ENCODE assay signal across 11 mouse cellular contexts in the genomic region with DNA sequence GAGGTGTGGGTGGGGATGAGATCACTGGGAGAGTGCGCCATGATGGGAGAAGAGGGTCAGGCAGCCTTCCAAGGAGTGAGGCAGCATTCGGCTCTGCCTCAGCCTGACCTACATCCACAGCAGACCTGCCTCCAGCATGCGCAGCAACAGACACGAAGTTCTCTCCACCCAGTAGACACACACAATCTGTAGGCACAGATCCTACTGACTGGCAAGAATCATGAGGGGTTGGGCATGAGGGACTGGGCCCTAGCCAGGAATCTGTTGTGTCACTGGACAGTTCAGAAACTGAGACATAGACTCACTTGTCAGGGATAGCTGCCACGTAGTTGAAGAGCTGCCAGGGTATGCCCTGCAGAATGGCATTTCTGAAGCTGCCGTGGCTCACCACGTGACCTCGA. TPM values are rescaled to one million over a fixed set of nuclear protein-coding genes. Genes with fewer than 3 reads are reported as not detected.
DNase-seq lines count a peak whose midpoint lies in the region; ATAC-seq and TF ChIP-seq lines count a peak whose summit lies in the region.
"Had no signal": no experiment of that assay in that cellular context is flagged by ENCODE, and none has a peak within 500 bp of the region (broad histone marks: within the 10 kb centered on the region; RNA-seq: fewer than 3 reads in every experiment).

No protein-coding gene starts in this region.

- H3K4me3 ChIP-seq in heart, embryonic 11.5 days (ENCODE audit: low read depth, low read length), result no peak overlapping the region
- H3K4me3 ChIP-seq in thymus, adult 2 months (ENCODE audit: control insufficient read depth, insufficient read depth, low read length), result no peak overlapping the region
- H3K4me3 ChIP-seq: limb, embryonic 13.5 days; neural tube, embryonic 12.5 days had no signal

- H3K4me1 ChIP-seq in heart, embryonic 11.5 days (ENCODE audit: control insufficient read depth, insufficient read depth, low read length), result no peaks in the 10 kb centered on the region
- H3K4me1 ChIP-seq in thymus, adult 2 months (replicated peaks; ENCODE audit: control insufficient read depth, insufficient read depth, low read length), result no peaks in the 10 kb centered on the region
- H3K4me1 ChIP-seq: limb, embryonic 13.5 days; neural tube, embryonic 12.5 days had no signal

- H3K9ac ChIP-seq in heart, embryonic 11.5 days (ENCODE audit: low read depth, low read length), result no peak overlapping the region
- H3K9ac ChIP-seq: limb, embryonic 13.5 days; neural tube, embryonic 12.5 days had no signal

- no peak for ATAC-seq in heart, embryonic 11.5 days (replicated peaks; ENCODE audit: insufficient number of reproducible peaks, low FRiP score, low TSS enrichment)

- TF ChIP-seq CTCF in thymus, adult 2 months (IDR thresholded peaks at IDR 0.05; ENCODE audit: borderline replicate concordance, control insufficient read depth, extremely low read depth, insufficient read depth, low read length, poor library complexity), result no peak

- no peaks in the 10 kb centered on the region for H3K27me3 ChIP-seq in heart, embryonic 11.5 days (ENCODE audit: control insufficient read depth, insufficient read depth, low read length)
- H3K27me3 ChIP-seq in thymus, adult 2 months (ENCODE audit: control insufficient read depth, insufficient read depth, low read length), result no peaks in the 10 kb centered on the region
- H3K27me3 ChIP-seq: limb, embryonic 13.5 days; neural tube, embryonic 12.5 days had no signal

- no peak for TF ChIP-seq POLR2A in thymus, adult 2 months (IDR thresholded peaks at IDR 0.05; ENCODE audit: control insufficient read depth, extremely low read depth, insufficient read depth, low read length, poor library complexity)

- H3K4me2 ChIP-seq in heart, embryonic 11.5 days, result no peak overlapping the region
- H3K4me2 ChIP-seq: limb, embryonic 13.5 days; neural tube, embryonic 12.5 days had no signal

- H3K36me3 ChIP-seq in heart, embryonic 11.5 days (ENCODE audit: control insufficient read depth, insufficient read depth, low read length), result 0 out of 2 replicates have a peak, but pooled peaks cover 2% of the 10 kb centered on the region
- H3K36me3 ChIP-seq in thymus, adult 2 months (ENCODE audit: control insufficient read depth, insufficient read depth, low read length), result no peaks in the 10 kb centered on the region
- H3K36me3 ChIP-seq: limb, embryonic 13.5 days; neural tube, embryonic 12.5 days had no signal

- H3K9me3 ChIP-seq in heart, embryonic 11.5 days (replicated peaks; ENCODE audit: control insufficient read depth, low read length), result no peaks in the 10 kb centered on the region
- H3K9me3 ChIP-seq: limb, embryonic 13.5 days; neural tube, embryonic 12.5 days had no signal

- 83% methylated on average over 8 of the region's 8 CpGs for WGBS in heart, embryonic 11.5 days (ENCODE audit: insufficient replicate concordance)
- WGBS in thymus, adult 2 months, result 85% methylated on average over 8 of the region's 8 CpGs

- peak; percentile 34 to 45 for DNase-seq in heart, postnatal 10 days
- peak; percentile 60 for DNase-seq in adrenal gland, postnatal 10 days
- DNase-seq in cerebellum, postnatal 10 days, result peak; percentile 69 to 71
- DNase-seq in left cerebral cortex, adult 9 months (ENCODE audit: low spot score in 2 of 2), result peak; percentile 4 to 56
- no peak for DNase-seq in testis, postnatal 14 days (ENCODE audit: low spot score)
- DNase-seq in thymus, adult 2 months, result no peak
- DNase-seq in kidney, postnatal 14 days, result no peak
- DNase-seq: lung, postnatal 36 days had no signal

- intact Hi-C loops in heart, postnatal 10 days (cut with DNase I), result no loop called here

- H3K27ac ChIP-seq in heart, embryonic 11.5 days (ENCODE audit: low read depth, low read length), result no peak overlapping the region
- H3K27ac ChIP-seq in thymus, adult 2 months (ENCODE audit: control insufficient read depth, insufficient read depth, low read length), result no peak overlapping the region
- H3K27ac ChIP-seq: limb, embryonic 13.5 days; neural tube, embryonic 12.5 days had no signal

RNA-seq across cellular contexts. Expression of a gene that starts 57.4 kb away (rescaled TPM):
- total RNA-seq in heart, postnatal 10 days (2021), result 10 to 100 TPM; 48.7 to 53.7 TPM
- 73.4 and 87.5 TPM in 2 replicates for polyA plus RNA-seq in heart, embryonic 11.5 days (2014; fragmentation: Nextera tagmentation; extraction: Ambion mirVana)
- 10 to 100 TPM; 80.5 to 82.5 TPM for total RNA-seq in adrenal gland, postnatal 10 days (2021)
- 12.2 and 14.2 TPM in 2 replicates for polyA plus RNA-seq in thymus, adult 2 months (2012; rRNA removed)

RNA-seq across cellular contexts. Expression of a gene that starts 57.6 kb away (rescaled TPM):
- total RNA-seq in heart, postnatal 10 days (2021), result 10 to 100 TPM; 21.7 to 23.3 TPM
- polyA plus RNA-seq in heart, embryonic 11.5 days (2014; fragmentation: Nextera tagmentation; extraction: Ambion mirVana), result 13.9 and 14.9 TPM in 2 replicates
- total RNA-seq in adrenal gland, postnatal 10 days (2021), result 10 to 100 TPM; 19.4 to 21.3 TPM
- polyA plus RNA-seq in thymus, adult 2 months (2012; rRNA removed), result 24.1 and 30.1 TPM in 2 replicates

Comparison
In these comparisons a context has a peak if more than half of its experiments do, and no peak if none do; other contexts are left out.
1. DNase-seq: peak in heart, postnatal 10 days (2 of 2), adrenal gland, postnatal 10 days (single experiment), cerebellum, postnatal 10 days (2 of 2) and left cerebral cortex, adult 9 months (2 of 2); none in testis, postnatal 14 days (single experiment), thymus, adult 2 months (single experiment) and kidney, postnatal 14 days (single experiment).